Mouse (Mus musculus): ENCODE measurements at regions not wholly inside any gene's neighbourhood (a gene's known extent, or its start where the extent isn't known, plus 50 kb on each side); places are given as distances from the start of the nearest gene placed in this dataset.

DNA sequence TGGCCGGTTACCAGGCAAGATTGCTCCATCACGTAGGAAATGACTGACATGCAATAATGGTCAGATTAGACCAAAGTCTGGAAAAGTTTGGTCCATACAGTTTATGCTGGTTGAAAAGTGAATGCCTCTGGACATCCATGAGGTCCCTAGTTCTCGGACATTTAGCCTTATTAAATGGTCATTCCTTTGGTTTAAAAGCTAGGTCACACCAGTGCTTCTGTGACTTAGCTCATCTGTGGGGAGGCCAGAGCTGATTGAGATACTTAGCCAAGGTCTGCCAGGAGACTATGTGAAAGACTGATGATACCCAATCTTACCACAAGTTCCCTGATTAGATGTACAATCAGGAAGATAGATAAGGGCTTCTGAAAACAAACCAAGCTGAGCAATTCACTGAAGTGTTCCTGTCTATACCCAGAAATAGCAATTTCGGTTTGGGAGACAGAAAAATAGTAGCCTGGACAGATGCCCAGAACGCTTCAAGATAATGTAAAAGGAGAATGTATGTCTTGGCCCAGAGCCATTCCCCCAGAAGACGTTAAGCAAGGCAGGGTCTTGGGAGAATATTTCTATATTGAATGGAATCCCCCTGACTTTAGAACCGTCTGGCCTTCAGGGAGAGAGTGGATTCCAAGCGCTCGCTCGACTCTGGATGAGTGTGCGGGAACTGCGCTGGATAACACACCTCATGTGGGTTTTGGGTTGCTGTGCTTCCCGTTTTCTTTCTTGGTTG, 161.5 kb downstream of the Dact1 start:
- no peak for DNase-seq (ENCODE audit: extremely low spot score in 1 of 2, low spot score in 2 of 2)
- intact Hi-C loops (cut with DNase I): no loop called here

DNA sequence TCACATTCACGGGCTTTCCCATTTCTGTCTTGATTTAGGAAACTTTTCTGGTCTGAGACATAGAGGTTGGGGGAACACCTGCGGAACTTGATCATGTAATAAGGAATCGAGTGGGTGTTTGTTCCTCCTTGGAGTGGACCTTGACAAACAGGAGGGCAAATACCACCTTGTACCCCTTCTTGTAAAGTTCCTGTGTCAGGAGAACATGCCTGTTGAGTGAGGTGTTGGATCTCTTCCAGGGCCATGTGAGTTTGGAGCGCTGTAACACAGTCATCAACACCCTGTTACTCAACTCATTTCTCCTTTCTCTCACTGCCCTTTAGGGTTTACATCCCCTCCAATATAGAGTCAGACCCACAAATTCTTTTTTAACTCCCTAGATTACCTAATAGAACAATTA, 162.0 kb downstream of the Dact1 start:
- intact Hi-C loops (cut with DNase I): no loop called here
- DNase-seq (ENCODE audit: extremely low spot score in 1 of 2, low spot score in 2 of 2): no peak

- intact Hi-C loops (cut with DNase I): no loop called here
- no peak for DNase-seq (ENCODE audit: extremely low spot score in 1 of 2, low spot score in 2 of 2)
Observed at GRCm38 (mm10) chr12:71476238-71476637, 166.6 kb downstream of the Dact1 start.

DNA sequence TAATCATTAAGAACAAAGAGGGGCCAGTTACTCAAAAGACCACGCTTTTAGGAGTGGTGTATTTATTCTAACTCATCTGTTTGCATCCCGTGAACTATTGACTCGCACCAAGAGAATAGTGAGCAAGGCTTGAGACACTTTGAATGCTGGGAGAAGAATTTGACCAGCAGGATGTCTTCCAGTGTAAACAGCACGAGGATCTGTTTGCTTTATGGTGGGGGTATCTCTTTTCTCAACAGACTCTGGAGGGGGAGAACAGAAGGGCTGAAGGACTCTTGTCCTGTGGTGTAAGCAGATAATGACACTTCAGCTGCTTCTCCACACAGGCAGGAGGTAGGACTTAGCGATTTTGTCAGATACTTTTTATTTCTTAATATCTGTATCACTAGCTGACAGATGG, 168.0 kb downstream of the Dact1 start:
- no peak for DNase-seq (ENCODE audit: extremely low spot score in 1 of 2, low spot score in 2 of 2)
- intact Hi-C loops (cut with DNase I): no loop called here

GRCm38 (mm10) chr12:71481371-71481770, 171.7 kb downstream of the Dact1 start:
- intact Hi-C loops (cut with DNase I): no loop called here
- DNase-seq (ENCODE audit: extremely low spot score in 1 of 2, low spot score in 2 of 2): no peak

GRCm38 (mm10) chr12:71481899-71482593, 172.4 kb downstream of the Dact1 start:
- intact Hi-C loops (cut with DNase I): no loop called here
- no peak for DNase-seq (ENCODE audit: extremely low spot score in 1 of 2, low spot score in 2 of 2)

DNA sequence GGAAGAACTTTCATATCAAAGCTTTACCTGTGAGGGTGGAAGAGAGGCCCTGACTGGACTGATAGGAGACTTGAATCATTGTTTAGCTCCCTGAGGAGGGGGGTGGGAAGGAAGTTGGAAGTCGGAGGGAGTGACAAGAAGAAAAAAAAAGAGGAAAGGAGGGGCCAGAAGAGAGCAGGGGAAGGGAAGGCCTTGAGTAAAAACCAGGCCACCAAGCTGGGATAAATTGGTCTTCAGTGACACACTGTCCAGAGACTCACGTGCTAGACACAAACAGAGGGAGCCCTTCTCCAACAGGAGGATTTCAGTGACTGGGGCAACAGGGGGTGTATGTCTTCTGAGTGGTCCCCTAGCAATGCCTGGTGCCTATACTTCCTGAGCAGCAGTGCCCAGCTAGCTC, 172.9 kb downstream of the Dact1 start:
- intact Hi-C loops (cut with DNase I): no loop called here
- DNase-seq (ENCODE audit: extremely low spot score in 1 of 2, low spot score in 2 of 2): no peak

DNA sequence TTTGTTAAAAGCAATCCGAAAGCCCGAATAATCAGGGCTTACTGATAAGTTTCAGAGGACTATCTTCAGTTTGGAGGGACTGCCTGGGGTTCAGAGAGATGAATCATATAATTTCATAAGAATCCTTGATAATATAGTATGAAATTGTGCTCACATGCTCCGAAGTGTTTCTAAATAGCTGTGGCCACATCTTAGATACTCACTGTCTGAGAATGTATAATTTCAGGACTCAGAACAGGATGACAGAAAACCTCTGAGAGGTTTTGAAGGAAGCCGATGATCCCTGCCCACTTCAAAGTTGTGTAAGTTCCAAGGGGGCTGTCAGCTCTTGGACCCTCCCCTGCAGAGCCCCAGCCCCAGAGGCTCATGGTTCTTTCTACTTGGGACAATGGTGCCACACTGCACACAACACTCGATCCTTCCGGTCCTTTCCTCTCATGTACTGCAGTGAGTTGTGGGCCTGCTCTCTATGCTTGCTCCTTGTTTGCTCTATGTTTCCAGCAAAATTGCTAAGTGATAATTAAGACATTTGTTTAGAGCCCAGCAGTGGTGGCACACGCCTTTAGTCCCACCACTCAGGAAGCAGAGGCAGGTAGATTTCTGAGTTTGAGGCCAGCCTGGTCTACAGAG, 174.0 kb downstream of the Dact1 start:
- no peak for DNase-seq (ENCODE audit: extremely low spot score in 1 of 2, low spot score in 2 of 2)
- intact Hi-C loops (cut with DNase I): no loop called here

GRCm38 (mm10) chr12:71484286-71484685, 174.6 kb downstream of the Dact1 start:
- intact Hi-C loops (cut with DNase I): no loop called here
- no peak for DNase-seq (ENCODE audit: extremely low spot score in 1 of 2, low spot score in 2 of 2)

GRCm38 (mm10) chr12:71486078-71486477, 176.4 kb downstream of the Dact1 start:
- DNase-seq (ENCODE audit: extremely low spot score in 1 of 2, low spot score in 2 of 2): no peak
- intact Hi-C loops (cut with DNase I): no loop called here

GRCm38 (mm10) chr12:71487591-71488435, 178.1 kb downstream of the Dact1 start:
- intact Hi-C loops (cut with DNase I): no loop called here
- DNase-seq (ENCODE audit: extremely low spot score in 1 of 2, low spot score in 2 of 2): peak in 1 of 2 experiments; percentile 23

- intact Hi-C loops (cut with DNase I): no loop called here
- peak in 1 of 2 experiments; percentile 30 for DNase-seq (ENCODE audit: extremely low spot score in 1 of 2, low spot score in 2 of 2)
Observed at GRCm38 (mm10) chr12:71489295-71489694, 179.6 kb downstream of the Dact1 start.

GRCm38 (mm10) chr12:71494803-71495293, 185.2 kb downstream of the Dact1 start:
- DNase-seq (ENCODE audit: extremely low spot score in 1 of 2, low spot score in 2 of 2): no peak
- intact Hi-C loops (cut with DNase I): no loop called here

DNA sequence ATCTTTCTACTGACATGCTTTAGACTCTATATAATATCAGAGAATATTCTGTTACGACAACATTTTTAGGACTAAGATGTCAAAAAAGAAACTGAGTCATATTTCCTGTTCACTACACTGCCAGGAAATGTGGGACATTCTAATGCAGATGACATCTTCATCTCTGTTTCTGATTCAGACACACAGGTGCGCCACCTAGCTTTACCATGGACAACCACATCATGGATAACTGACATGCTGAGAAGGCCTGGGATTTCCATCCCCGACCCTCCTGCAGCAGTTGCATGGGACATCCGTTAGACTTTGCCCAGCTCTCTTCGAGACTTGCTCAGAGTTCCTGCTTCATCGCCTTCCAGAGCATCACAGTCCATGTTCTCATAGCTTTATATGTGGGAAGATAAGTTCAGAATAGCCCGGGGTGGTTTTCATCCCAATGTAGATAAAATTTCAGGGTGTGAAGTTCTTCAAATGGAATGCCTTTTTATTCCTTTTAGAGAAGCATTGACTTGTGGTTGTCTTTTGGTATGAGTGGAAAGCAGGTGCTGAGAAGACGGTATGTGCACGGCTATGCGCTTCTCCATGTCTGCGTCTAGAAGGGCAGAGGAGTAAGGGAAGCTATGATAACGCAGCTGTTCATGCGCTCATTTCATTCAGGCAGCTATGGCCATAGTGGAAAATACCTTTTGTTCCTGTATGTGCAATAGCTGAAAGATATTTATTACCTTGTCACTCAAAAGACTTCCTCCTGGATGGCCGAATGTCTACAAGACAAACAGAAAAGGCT, 188.8 kb downstream of the Dact1 start:
- no peak for DNase-seq (ENCODE audit: extremely low spot score in 1 of 2, low spot score in 2 of 2)
- intact Hi-C loops (cut with DNase I): no loop called here

DNA sequence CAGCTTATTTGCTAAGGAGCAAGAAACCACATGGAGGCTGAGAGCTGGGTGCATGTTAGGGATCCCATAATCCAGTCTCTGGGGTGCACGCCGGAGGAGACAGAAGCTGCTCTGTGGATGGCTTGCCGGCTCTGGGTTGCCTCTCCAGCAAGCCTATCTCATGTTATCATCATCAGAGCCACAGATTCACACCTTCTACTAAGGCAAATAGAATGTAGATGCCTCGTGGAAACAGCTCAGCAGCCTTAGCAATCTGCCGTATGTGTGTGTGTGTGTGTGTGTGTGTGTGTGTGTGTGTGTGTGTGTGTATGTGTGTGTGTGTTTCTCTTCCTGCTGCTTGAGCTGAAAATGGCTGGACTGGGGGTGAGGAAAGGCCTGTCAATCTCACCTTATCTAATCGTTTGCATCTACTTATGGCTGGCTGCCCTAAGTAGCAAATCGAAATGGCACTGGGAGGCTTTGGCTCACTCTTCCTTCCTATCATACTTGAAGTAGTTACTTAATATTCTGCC, 191.7 kb downstream of the Dact1 start:
- DNase-seq (ENCODE audit: extremely low spot score in 1 of 2, low spot score in 2 of 2): no peak
- intact Hi-C loops (cut with DNase I): no loop called here

GRCm38 (mm10) chr12:71503265-71503664, 193.6 kb downstream of the Dact1 start:
- intact Hi-C loops (cut with DNase I): no loop called here
- no peak for DNase-seq (ENCODE audit: extremely low spot score in 1 of 2, low spot score in 2 of 2)

DNA sequence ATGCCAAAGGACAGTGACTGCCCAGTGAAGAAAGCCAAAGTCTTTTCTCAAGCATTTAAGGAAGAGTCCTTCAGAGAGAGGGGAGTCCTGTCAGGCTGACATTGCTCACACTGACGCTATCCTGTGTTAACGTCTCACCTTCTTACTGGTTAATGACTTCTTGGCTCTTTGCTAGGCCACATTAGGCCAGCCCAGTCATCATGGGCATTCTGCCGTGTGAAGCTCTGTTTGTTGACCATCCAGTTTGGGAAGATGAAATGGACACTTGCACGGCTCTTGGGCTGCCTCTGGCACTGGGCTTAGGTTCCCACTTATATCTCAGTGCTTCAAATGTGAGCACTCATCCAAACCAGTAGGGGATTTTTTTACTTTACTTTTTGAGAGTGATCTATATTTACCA, 196.5 kb downstream of the Dact1 start:
- DNase-seq (ENCODE audit: extremely low spot score in 1 of 2, low spot score in 2 of 2): no peak
- intact Hi-C loops (cut with DNase I): no loop called here

DNA sequence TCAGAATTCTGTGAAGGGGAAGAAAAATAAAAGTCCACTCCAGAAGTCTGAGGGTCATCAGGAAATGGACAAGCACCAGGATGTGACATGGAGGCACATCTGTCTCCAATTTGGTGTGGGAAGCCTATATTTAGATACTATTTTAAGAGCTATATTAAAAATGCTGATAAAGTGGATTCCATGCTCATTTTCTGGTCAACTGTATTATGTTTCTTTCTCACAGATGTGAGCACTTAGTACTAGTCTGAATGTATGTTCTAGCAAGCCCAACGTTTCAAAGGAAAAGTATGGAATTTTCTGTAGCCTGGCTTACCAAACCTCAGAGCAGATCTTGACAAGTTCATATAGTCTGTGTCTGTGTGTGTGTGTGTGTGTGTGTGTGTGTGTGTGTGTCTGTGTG, 197.0 kb downstream of the Dact1 start:
- intact Hi-C loops (cut with DNase I): no loop called here
- no peak for DNase-seq (ENCODE audit: extremely low spot score in 1 of 2, low spot score in 2 of 2)

Measured in left cerebral cortex, postnatal 10 days (tissue).